Mouse (Mus musculus) olfactory bulb, adult 2 months (tissue): ENCODE results near the gene Abl2.

Experiments used
- CTCF ChIP-seq: fragments of 200-500 bp; IDR thresholded peaks from 2 replicates; pipeline ENCODE4 v1.5.1; 2012; ENCODE audit warnings: low read depth, mild to moderate bottlenecking, low read length, moderate library complexity; ENCODE audit not compliant: insufficient read depth
- POLR2A ChIP-seq: fragments of 200-500 bp; IDR thresholded peaks from 2 replicates; pipeline ENCODE4 v1.6.1; 2012; ENCODE audit warnings: mild to moderate bottlenecking, low read depth, low read length, moderate library complexity; ENCODE audit not compliant: insufficient read depth

DNA sequence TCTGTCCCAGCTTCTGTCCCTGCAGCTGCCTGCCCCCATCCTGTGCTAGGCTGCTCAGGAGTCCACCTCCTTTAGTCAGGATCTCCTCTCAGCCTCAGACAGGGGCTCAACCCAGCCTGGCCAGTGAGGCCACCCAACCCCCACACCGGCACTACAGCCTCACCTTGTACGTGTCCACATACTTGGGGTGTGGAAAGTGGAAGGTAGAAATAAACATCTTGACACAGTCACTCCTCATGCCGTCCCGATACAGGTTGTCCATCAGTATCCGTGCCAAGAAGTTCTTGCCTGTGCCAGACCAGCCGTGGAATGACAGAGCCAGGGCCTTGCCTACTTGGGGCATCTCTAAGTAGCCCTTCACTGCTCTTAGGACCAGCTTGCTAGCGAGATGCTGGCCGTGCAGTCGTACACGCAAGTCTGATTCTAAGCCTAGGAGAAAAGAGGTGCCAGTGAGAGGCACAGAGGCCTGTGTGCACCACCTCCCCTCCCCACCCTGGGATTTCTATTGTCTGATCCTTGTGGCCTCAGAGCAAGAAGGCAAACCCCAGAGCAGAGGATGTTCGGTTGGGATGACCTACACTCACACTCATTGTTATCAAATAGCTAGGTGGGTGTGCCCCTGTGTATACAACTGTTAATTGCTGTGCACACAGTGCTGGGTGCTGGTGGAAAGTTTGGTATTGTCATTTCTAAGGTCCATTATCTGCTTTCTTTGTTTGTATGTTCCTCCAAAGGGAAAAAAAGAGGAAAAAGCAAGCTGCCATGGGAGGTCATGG lies 110.8 kb downstream of the Abl2 start:
- no peak for TF ChIP-seq CTCF
- TF ChIP-seq POLR2A, result no peak
